Mouse (Mus musculus) thymus, adult 2 months (tissue): ENCODE results near the gene Trim65.

ENCODE experiments used
- CTCF ChIP-seq: fragments of 200-500 bp; IDR thresholded peaks from 2 replicates; pipeline ENCODE4 v1.5.1; 2012; ENCODE audit warnings: mild to moderate bottlenecking, control low read depth, low read length, moderate library complexity, borderline replicate concordance; ENCODE audit not compliant: control insufficient read depth, poor library complexity, insufficient read depth; ENCODE audit errors: extremely low read depth
- POLR2A ChIP-seq: fragments of 200-500 bp; IDR thresholded peaks from 2 replicates; pipeline ENCODE4 v1.6.1; 2012; ENCODE audit warnings: mild to moderate bottlenecking, low read length, control low read depth, moderate library complexity; ENCODE audit not compliant: control insufficient read depth, poor library complexity, insufficient read depth; ENCODE audit errors: extremely low read depth

DNA sequence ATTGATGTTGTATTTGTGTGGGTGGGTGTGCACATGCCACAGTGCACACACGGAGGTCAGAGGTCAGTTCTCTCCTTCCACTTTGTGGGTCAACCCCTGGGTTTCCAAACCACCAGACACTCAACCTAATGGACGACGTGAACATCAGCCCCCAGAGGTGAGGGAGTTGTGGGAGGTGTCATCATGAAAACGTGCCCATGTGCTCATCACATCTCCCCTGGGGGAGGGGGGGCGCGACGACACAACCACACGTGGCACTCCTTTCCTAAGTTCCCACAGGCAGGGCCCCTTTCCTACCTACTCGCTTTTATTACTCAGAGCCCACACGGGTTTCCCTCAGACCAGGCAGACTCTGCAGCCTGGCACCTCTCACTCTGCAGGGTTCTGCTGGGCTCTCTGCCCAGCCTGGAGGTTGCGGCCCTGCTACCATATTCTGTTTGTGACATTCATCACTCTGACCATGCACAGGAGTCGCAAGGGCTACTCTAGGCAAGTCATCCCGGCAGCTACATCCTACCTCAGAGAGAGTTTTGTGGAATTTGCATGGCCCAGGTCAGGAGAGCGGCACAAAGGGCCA is 47.7 kb downstream of the Trim65 start:
- TF ChIP-seq CTCF: no peak
- no peak for TF ChIP-seq POLR2A
